Mouse (Mus musculus) limb, embryonic 15.5 days (tissue): ENCODE measurements around the gene Pdia6. TPM values are rescaled to one million over a fixed set of nuclear protein-coding genes. Genes with fewer than 3 reads are reported as not detected.

Experiments
- ATAC-seq: fragments of 200-750 bp; cut with Nextera tagmentation; 2 replicates; pipeline ENCODE4 v1.8.0; 2017; ENCODE audit warnings: low read depth, moderate TSS enrichment; ENCODE audit not compliant: insufficient number of reproducible peaks, low FRiP score, low TSS enrichment
- H3K27ac ChIP-seq: fragments of 300-500 bp; sonication (generic); 2 replicates; pipeline ENCODE4 v1.5.1; 2015; ENCODE audit warnings: moderate library complexity, mild to moderate bottlenecking, inconsistent platforms
- H3K27me3 ChIP-seq: fragments of 300-500 bp; sonication (generic); 2 replicates; pipeline ENCODE4 v1.6.1; 2015; ENCODE audit warnings: inconsistent platforms
- H3K36me3 ChIP-seq: fragments of 300-500 bp; sonication (generic); 2 replicates; pipeline ENCODE4 v1.6.1; 2015; ENCODE audit warnings: inconsistent platforms
- H3K4me1 ChIP-seq: fragments of 300-500 bp; sonication (generic); 2 replicates; pipeline ENCODE4 v1.6.1; 2015; ENCODE audit warnings: inconsistent platforms
- H3K4me2 ChIP-seq: fragments of 300-500 bp; sonication (generic); 2 replicates; pipeline ENCODE4 v1.6.1; 2015; ENCODE audit warnings: mild to moderate bottlenecking, inconsistent platforms
- H3K4me3 ChIP-seq: fragments of 300-500 bp; sonication (generic); 2 replicates; pipeline ENCODE4 v1.5.1; 2015; ENCODE audit warnings: mild to moderate bottlenecking, inconsistent platforms
- H3K9ac ChIP-seq: fragments of 300-500 bp; sonication (generic); 2 replicates; pipeline ENCODE4 v1.6.1; 2015; ENCODE audit warnings: inconsistent platforms
- H3K9me3 ChIP-seq: fragments of 300-500 bp; sonication (generic); 2 replicates; pipeline ENCODE4 v1.6.1; 2016; ENCODE audit warnings: inconsistent platforms
- WGBS: fragments of 180-500 bp; shearing (Covaris S2); methylation state at CpG from one replicate; pipeline ENCODE4 v1.1.7; 2015; 5-methylcytosine and 5-hydroxymethylcytosine counted together
- polyA plus RNA-seq: library from polyadenylated mRNA; unstranded; fragments of >200 nt; fragmentation: Nextera tagmentation; extraction: Ambion mirVana; gene quantifications from 2 replicates; pipeline ENCODE4 v1.2.1, GENCODE M21; 2015

The Pdia6 gene
- 644 and 669 TPM in 2 replicates for polyA plus RNA-seq

GRCm38 (mm10) chr12:17265971-17266672 lies at the start of gene Pdia6:
Pdia6 (plus strand) TSS chr12:17266545.
- H3K27me3 ChIP-seq = no peaks in the 10 kb centered on the region
- peak within 1 kb of the TSS; percentile 86 for H3K27ac ChIP-seq
- H3K36me3 ChIP-seq = peaks cover 24% of the 10 kb centered on the region
- H3K9me3 ChIP-seq = no peaks in the 10 kb centered on the region
- WGBS = 2% methylated on average over 43 of the region's 48 CpGs
- H3K4me1 ChIP-seq = peaks cover 14% of the 10 kb centered on the region
- peak within 1 kb of the TSS; percentile 69 for H3K9ac ChIP-seq
- peak within 1 kb of the TSS; percentile 79 for H3K4me3 ChIP-seq
- peak; percentile 98 for ATAC-seq
- peak within 1 kb of the TSS; percentile 60 for H3K4me2 ChIP-seq

- no peak for ATAC-seq
- H3K9ac ChIP-seq = no peak overlapping the region
- H3K4me3 ChIP-seq = no peak overlapping the region
- H3K4me1 ChIP-seq = 0 out of 2 replicates have a peak, but pooled peaks cover 2% of the 10 kb centered on the region
- H3K27ac ChIP-seq = no peak overlapping the region
- 50% methylated on average over 8 of the region's 8 CpGs for WGBS
- H3K36me3 ChIP-seq = no peaks in the 10 kb centered on the region
- no peak overlapping the region for H3K4me2 ChIP-seq
- no peaks in the 10 kb centered on the region for H3K27me3 ChIP-seq
- H3K9me3 ChIP-seq = no peaks in the 10 kb centered on the region
Measured at GRCm38 (mm10) chr12:17218390-17218789, 48.0 kb upstream of the Pdia6 start.

GRCm38 (mm10) chr12:17219107-17219506 lies 47.2 kb upstream of the Pdia6 start:
- no peak for ATAC-seq
- Histone ChIP-seq H3K4me3 (no peak overlapping the region), H3K4me2 (no peak overlapping the region), H3K4me1 (0 out of 2 replicates have a peak, but pooled peaks cover 2% of the 10 kb centered on the region), H3K27ac (no peak overlapping the region), H3K27me3 (no peaks in the 10 kb centered on the region), H3K36me3 (no peaks in the 10 kb centered on the region), H3K9ac (no peak overlapping the region), H3K9me3 (no peaks in the 10 kb centered on the region)
- 32% methylated on average over 4 of the region's 4 CpGs for WGBS

DNA sequence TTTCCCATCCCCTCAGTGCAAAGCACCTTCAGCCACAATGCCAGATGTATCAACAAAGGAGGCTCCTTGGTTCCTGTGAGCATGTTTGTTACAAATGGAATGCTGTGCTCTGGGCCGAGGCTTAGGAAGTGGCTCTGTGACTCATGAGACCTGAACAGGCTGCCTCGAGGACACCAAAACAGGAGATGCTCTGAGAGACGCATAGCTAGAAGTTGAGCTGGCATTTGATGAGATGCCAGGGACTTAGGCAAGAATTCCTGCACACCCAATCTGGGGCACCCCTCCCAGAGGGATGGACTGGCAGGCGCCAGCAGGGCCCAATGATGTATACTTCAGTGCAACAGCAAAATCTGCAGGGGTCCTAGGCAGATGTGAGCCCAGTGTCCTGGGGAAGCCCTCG lies 45.7 kb upstream of the Pdia6 start:
- WGBS = 69% methylated on average over 5 of the region's 5 CpGs
- H3K4me3 ChIP-seq = no peak overlapping the region
- H3K27me3 ChIP-seq = no peaks in the 10 kb centered on the region
- ATAC-seq = no peak
- no peak overlapping the region for H3K9ac ChIP-seq
- H3K27ac ChIP-seq = no peak overlapping the region
- H3K36me3 ChIP-seq = no peaks in the 10 kb centered on the region
- 0 out of 2 replicates have a peak, but pooled peaks cover 2% of the 10 kb centered on the region for H3K4me1 ChIP-seq
- no peaks in the 10 kb centered on the region for H3K9me3 ChIP-seq
- H3K4me2 ChIP-seq = no peak overlapping the region

DNA sequence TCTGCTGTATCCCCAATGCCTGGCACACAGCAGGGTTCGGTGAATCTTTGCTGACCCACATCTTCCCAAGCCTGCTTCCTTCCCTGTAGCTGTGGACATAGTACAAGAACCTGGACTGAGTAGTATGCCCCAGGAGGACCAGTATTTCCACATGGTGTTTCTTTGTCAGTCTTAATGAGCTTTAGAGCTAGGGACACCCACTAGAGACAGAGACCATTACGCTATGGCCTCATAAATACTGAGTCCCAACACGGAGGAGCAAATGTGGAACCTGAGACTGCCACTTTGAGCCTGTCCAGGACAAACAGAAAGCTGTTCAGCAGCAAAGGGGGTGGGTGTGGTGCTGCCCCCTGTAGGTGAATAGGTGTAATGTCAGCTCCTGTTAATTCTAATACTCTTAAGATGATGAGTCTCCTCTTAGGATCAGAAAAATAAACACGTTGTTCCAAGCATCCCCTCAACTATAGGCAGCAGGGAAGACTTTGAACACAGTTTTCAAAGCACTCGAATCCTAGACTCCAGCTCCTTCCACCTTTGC lies 44.4 kb upstream of the Pdia6 start:
- 0 out of 2 replicates have a peak, but pooled peaks cover 2% of the 10 kb centered on the region for H3K4me1 ChIP-seq
- H3K9me3 ChIP-seq = no peaks in the 10 kb centered on the region
- H3K27ac ChIP-seq = no peak overlapping the region
- no peak overlapping the region for H3K4me2 ChIP-seq
- no peak overlapping the region for H3K9ac ChIP-seq
- no peak for ATAC-seq
- H3K4me3 ChIP-seq = no peak overlapping the region
- H3K36me3 ChIP-seq = no peaks in the 10 kb centered on the region
- WGBS = 40% methylated on average over 5 of the region's 5 CpGs
- no peaks in the 10 kb centered on the region for H3K27me3 ChIP-seq

GRCm38 (mm10) chr12:17223050-17223449 lies 43.3 kb upstream of the Pdia6 start:
- 0 out of 2 replicates have a peak, but pooled peaks cover 2% of the 10 kb centered on the region for H3K4me1 ChIP-seq
- no peak overlapping the region for H3K4me2 ChIP-seq

DNA sequence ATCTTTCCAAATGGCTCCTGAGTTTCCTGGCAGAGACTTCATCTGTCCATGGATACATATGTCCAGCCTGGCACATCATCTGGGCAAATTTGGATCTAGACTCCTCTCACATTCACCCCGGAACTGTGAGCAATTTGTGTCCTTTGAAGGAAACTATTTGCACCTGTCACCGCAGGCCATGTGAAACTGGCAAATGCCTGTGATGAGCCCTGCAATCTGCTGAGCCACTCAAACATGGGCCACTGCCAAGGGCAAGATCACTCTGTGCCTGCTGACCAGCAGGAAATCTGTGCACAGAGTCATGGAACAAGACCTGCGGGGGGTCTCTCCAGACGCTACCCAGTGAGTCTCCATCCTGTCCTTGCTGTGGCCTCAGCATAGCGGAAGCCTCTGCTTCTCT lies 41.3 kb upstream of the Pdia6 start:
- 77% methylated on average over 5 of the region's 5 CpGs for WGBS
- Histone ChIP-seq H3K36me3 (no peaks in the 10 kb centered on the region), H3K4me2 (no peak overlapping the region), H3K9ac (no peak overlapping the region), H3K4me3 (no peak overlapping the region), H3K4me1 (0 out of 2 replicates have a peak, but pooled peaks cover 2% of the 10 kb centered on the region), H3K9me3 (no peaks in the 10 kb centered on the region), H3K27ac (no peak overlapping the region), H3K27me3 (no peaks in the 10 kb centered on the region)
- ATAC-seq = no peak

More at GRCm38 (mm10) chr12:17223050-17223449, 43.3 kb upstream of the Pdia6 start:
- Histone ChIP-seq H3K9ac (no peak overlapping the region), H3K9me3 (no peaks in the 10 kb centered on the region), H3K27ac (no peak overlapping the region), H3K36me3 (no peaks in the 10 kb centered on the region), H3K4me3 (no peak overlapping the region), H3K27me3 (no peaks in the 10 kb centered on the region)
- ATAC-seq = no peak
- WGBS = 31% methylated on average over 3 of the region's 3 CpGs

DNA sequence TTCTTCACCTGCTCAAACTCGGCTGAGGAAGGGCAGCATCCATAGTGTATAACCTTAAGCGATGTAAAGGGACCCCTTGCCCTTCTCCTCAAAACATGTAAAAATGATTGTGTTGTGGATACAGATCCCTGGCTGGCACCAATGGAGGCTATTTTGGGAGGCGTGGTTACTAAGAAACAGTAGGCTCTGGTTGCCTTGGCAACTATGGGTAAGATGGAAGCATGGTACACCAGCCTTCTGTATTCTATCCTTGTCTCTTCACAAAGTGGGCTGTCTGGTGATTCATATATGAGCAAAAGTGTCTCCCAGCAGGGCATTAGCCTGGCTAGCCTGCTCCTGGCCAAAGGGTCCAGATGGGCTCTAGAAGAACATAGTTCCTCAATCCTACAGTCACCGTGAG lies 38.4 kb upstream of the Pdia6 start:
- H3K4me2 ChIP-seq = no peak overlapping the region
- H3K27me3 ChIP-seq = no peaks in the 10 kb centered on the region
- no peak overlapping the region for H3K4me3 ChIP-seq
- ATAC-seq = no peak
- 79% methylated on average over 4 of the region's 4 CpGs for WGBS
- H3K4me1 ChIP-seq = 0 out of 2 replicates have a peak, but pooled peaks cover 2% of the 10 kb centered on the region
- H3K9me3 ChIP-seq = no peaks in the 10 kb centered on the region
- H3K9ac ChIP-seq = no peak overlapping the region
- no peak overlapping the region for H3K27ac ChIP-seq
- no peaks in the 10 kb centered on the region for H3K36me3 ChIP-seq

DNA sequence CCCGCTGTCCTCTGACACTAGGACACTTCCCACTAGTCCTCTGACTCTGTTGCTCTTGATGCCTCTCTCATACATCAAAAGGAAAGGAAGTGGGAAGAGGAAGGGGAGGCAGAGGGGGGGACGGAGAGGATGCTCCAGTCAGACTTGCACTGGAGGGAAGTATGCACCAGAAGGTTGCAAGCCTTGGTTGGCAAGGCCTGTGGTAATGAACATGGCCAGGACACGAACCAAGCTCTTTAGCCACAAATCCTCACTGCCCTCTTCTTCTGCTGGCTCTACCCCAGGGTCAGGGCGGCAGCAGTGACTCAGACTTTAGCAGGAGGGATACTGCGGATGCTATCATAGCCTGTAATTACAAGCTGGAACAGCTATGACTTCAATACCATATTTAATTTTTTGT lies 35.8 kb upstream of the Pdia6 start:
- Histone ChIP-seq H3K27me3 (no peaks in the 10 kb centered on the region), H3K4me1 (no peaks in the 10 kb centered on the region), H3K9me3 (no peaks in the 10 kb centered on the region), H3K36me3 (no peaks in the 10 kb centered on the region), H3K9ac (no peak overlapping the region), H3K4me3 (no peak overlapping the region), H3K27ac (no peak overlapping the region), H3K4me2 (no peak overlapping the region)
- 71% methylated on average over 5 of the region's 5 CpGs for WGBS
- ATAC-seq = no peak

GRCm38 (mm10) chr12:17231513-17231912 lies 34.8 kb upstream of the Pdia6 start:
- H3K4me3 ChIP-seq = no peak overlapping the region
- WGBS = 79% methylated on average over 14 of the region's 14 CpGs

GRCm38 (mm10) chr12:17235535-17236313 lies 30.6 kb upstream of the Pdia6 start:
- H3K4me1 ChIP-seq = peaks cover 5% of the 10 kb centered on the region; the same call in 1 of the 2 replicates
- WGBS = 42% methylated on average over 11 of the region's 11 CpGs
- H3K4me2 ChIP-seq = no peak overlapping the region
- H3K9ac ChIP-seq = no peak overlapping the region
- no peaks in the 10 kb centered on the region for H3K36me3 ChIP-seq
- H3K27ac ChIP-seq = no peak overlapping the region
- no peak for ATAC-seq
- no peaks in the 10 kb centered on the region for H3K9me3 ChIP-seq
- no peak overlapping the region for H3K4me3 ChIP-seq
- H3K27me3 ChIP-seq = no peaks in the 10 kb centered on the region

More at GRCm38 (mm10) chr12:17231513-17231912, 34.8 kb upstream of the Pdia6 start:
- H3K9ac ChIP-seq = no peak overlapping the region
- H3K9me3 ChIP-seq = no peaks in the 10 kb centered on the region
- no peak overlapping the region for H3K27ac ChIP-seq
- no peak for ATAC-seq
- no peaks in the 10 kb centered on the region for H3K27me3 ChIP-seq
- H3K4me2 ChIP-seq = no peak overlapping the region
- no peaks in the 10 kb centered on the region for H3K4me1 ChIP-seq
- no peaks in the 10 kb centered on the region for H3K36me3 ChIP-seq
